Mouse (Mus musculus) gastrocnemius, adult 2 months (tissue): ENCODE data around the gene Gm47996. TPM values are rescaled to one million over a fixed set of nuclear protein-coding genes. Genes with fewer than 3 reads are reported as not detected.

Experiments
- DNase-seq: peaks from one replicate; pipeline ENCODE4 v3.0.0; 2022
- H3K27ac ChIP-seq: fragments of 200-600 bp; 2 replicates; pipeline ENCODE4 v1.8.1; 2022; ENCODE audit warnings: mild to moderate bottlenecking
- H3K4me3 ChIP-seq: fragments of 200-600 bp; 2 replicates; pipeline ENCODE4 v1.8.1; 2022; ENCODE audit warnings: mild to moderate bottlenecking, moderate library complexity
- CTCF ChIP-seq: fragments of 200-600 bp; IDR thresholded peaks from 2 replicates; pipeline ENCODE4 v1.8.1; 2022; ENCODE audit warnings: antibody characterized with exemption, mild to moderate bottlenecking, moderate library complexity
- intact Hi-C: fragments of 180-260 bp; cut with DNase I; formaldehyde crosslinking; loops from one replicate; pipeline ENCODE4 v1.15.1; 2025
- total RNA-seq, 2 experiments: library from RNA; stranded (reverse); gene quantifications; 2 replicates each; pipeline ENCODE4 v1.2.3; 2021

The Gm47996 gene
- total RNA-seq, 2 experiments from 2014 or later, result 0.28 TPM; not detected in 1

DNA sequence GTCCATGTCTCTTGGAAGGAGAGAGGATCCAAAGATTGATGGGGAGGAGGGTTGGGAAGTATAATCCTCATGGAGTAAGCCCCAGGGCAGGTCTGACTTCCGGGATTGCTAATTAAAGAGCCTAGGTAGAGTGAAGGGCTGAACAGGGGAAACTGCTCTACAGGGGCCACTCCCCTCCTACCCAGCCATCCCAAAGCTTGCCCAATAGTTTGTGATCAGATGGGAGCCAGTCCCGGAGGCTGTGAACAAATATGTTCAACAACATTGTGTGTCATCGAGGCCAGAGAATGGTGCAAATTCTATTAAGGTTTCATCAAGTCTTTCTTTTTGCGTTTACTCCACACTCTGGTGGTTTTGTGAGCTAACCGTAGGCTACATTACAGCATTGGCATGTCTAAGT lies 34.1 kb downstream of the Gm47996 start:
- no peak for DNase-seq
- H3K4me3 ChIP-seq, result no peak overlapping the region
- no peak for TF ChIP-seq CTCF
- intact Hi-C loops, result no loop called here
- no peak overlapping the region for H3K27ac ChIP-seq

DNA sequence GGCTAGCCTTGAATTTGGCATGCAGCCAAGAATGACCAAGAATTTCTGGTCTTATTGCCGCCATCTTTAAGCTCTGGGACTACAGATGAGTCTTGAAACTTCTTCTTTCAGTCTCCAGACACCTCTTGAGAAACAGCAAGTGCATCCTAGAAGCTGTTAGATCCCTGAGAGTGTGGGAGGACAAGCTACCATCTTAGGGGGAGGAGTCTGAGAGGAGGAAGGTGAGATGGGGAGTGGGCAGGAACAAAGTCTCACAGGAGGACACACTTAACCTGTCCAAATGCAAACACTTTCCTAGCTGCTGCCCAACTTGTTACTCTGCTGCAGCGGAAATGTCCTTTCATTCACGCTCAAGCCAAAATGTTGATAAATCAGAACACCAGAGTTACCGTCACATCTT lies 34.8 kb downstream of the Gm47996 start:
- DNase-seq, result no peak
- intact Hi-C loops, result no loop called here
- Histone ChIP-seq H3K27ac (no peak overlapping the region), H3K4me3 (no peak overlapping the region)
- no peak for TF ChIP-seq CTCF

DNA sequence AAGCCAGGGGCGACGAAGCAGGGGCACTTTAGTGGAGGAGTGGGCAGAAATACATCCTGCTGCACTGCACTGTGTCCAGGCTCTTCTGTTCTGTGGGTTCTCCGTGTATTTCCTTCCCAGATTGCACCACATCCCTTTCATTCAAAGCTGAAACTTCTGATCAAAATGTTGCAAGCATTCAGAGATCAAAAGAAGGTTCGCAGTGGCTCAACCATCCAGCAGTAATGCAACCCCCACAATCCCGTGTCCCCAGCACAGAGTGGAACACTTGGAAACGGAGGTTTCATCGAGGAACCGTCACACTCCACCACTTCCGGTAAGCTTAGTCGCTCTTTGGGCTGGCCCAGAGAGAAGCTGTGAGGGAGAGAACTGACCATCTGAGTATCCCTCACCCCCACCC lies 35.2 kb downstream of the Gm47996 start:
- Histone ChIP-seq H3K4me3 (no peak overlapping the region), H3K27ac (no peak overlapping the region)
- DNase-seq, result no peak
- intact Hi-C loops, result no loop called here
- TF ChIP-seq CTCF, result no peak

DNA sequence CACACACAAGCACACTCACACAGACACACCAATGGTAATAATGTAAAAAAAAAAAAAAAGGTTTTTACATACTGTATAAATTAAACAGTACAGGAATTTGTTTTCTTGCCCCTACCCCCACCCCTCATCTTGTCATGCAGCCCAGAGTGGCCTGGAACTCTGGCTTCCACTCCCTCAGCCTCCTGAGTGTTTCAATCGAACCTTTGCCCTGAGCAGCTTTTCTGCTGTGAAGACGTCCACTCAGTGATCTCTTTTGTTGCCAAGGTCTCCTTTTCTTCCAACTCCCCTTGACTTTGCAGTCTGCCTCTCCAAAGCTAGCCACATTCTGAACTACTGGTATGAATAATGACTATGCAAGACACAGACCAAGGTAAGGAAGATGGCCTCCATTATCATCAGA lies 35.9 kb downstream of the Gm47996 start:
- Histone ChIP-seq H3K27ac (no peak overlapping the region), H3K4me3 (no peak overlapping the region)
- no peak for TF ChIP-seq CTCF
- DNase-seq, result no peak
- intact Hi-C loops, result no loop called here

DNA sequence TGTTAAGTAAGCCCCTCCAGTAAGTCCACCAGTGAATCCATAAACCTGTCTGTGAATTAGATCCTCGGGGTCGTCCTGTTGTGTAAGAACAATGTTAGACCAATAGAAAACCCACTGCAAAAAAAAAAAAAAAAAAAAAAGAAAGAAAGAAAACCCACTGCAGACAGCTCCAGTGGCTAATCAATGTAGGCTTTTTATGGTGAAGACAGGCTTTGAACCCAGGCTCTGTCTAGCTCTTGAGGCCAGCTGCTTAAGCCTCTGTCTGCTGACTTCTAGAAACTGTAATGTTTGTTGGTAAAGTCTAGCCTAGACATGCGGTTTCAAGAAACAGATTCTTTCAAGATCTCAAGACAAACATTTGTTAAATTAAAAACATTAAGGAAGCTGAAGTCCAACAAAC lies 40.2 kb downstream of the Gm47996 start:
- peak overlapping the region; percentile 63 for H3K27ac ChIP-seq
- H3K4me3 ChIP-seq, result peak overlapping the region; percentile 57
- intact Hi-C loops, result no loop called here
- DNase-seq, result no peak
- TF ChIP-seq CTCF, result no peak

DNA sequence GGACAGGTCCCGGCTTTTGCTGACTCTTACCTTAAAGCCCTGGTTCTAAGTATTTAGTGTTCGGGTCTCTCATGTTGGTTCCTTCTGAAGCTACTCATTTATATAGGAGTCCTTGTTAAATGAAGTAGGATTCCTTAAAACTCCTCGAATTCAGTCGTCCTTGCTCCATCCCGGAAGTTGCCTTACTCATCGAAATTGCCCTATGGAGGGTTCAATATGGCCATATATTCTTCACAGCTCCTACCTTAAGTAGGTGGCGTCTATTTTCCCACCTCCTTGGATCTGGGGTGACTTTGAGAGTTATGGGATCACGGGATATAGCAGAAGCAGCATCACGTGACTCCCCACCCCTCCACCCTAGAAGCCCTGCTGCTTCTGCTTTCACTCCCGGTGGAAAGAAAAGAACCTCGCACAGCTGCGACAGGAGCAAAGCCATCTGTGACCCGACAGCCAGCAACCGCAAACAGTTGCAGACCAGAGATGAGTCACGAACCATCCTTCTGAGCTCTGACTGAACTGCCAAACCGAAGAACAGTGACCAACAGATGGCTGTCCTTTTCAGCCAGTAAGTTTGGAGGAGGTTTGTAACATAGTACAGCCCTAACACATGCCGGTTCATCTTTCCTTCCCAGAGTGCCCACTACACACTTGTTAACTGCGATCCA lies 40.7 kb downstream of the Gm47996 start:
- no peak for TF ChIP-seq CTCF
- Histone ChIP-seq H3K27ac (peak overlapping the region; percentile 63), H3K4me3 (peak overlapping the region; percentile 57)
- intact Hi-C loops, result no loop called here
- peak; percentile 78 for DNase-seq

DNA sequence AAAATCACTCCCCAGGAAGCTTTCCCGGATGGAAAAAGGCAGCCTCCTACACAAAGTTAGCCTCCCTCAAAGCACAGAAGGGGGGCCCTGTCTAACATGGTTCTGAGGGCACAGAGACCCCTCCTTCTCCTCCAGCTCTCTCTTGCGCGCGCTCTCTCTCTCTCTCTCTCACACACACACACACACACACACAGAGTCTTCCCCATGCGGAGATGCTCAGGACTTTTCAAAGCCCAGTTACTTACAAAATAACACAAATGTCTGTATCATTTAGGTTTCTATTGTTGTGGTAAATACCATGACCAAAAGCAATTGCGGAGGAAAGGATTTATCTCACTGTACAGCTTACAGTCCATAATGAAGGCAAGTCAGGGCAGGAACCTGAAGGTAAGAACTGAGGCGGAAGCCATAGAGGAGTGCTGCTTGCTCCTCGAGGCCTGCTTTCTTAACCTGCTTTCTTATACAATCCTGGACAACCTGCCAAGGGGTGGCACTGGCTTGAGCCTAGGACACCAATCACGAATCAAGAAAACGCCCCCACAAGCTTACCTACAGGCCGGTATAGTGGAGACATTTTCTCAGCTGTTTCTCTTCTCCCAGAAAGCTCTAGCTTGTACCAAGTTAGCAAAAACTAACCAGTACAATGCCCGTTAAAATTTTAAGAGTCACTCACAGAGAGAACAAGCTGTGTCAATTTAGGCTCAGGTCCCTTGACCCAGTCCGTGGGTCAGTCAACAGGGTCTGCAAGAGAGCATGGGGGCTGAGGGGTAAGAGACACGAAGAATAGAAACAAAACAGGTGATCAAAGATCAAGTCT lies 41.5 kb downstream of the Gm47996 start:
- peak overlapping the region; percentile 63 for H3K27ac ChIP-seq
- no peak for DNase-seq
- peak overlapping the region; percentile 57 for H3K4me3 ChIP-seq
- no peak for TF ChIP-seq CTCF
- intact Hi-C loops, result no loop called here

DNA sequence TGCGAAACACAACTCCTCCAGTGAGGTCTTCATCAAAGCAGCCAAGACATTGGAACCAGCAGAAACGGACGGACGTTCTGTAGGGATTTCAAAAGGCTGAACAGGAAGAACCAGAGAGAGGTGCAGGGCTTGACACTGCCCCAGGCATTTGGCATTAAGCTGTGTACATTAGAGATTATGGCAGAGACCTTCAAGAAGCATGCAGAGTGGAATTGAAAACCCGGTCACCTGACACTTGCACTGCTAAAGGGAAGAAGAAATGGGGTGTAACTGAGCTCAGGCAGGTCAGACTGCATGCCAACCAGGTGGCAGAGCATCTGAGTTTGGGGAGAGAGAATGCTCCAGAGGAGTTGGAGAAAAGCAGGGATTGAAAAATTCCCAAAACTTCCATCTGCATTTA lies 45.5 kb downstream of the Gm47996 start:
- H3K4me3 ChIP-seq, result no peak overlapping the region
- intact Hi-C loops, result no loop called here
- H3K27ac ChIP-seq, result no peak overlapping the region
- TF ChIP-seq CTCF, result no peak
- DNase-seq, result no peak

DNA sequence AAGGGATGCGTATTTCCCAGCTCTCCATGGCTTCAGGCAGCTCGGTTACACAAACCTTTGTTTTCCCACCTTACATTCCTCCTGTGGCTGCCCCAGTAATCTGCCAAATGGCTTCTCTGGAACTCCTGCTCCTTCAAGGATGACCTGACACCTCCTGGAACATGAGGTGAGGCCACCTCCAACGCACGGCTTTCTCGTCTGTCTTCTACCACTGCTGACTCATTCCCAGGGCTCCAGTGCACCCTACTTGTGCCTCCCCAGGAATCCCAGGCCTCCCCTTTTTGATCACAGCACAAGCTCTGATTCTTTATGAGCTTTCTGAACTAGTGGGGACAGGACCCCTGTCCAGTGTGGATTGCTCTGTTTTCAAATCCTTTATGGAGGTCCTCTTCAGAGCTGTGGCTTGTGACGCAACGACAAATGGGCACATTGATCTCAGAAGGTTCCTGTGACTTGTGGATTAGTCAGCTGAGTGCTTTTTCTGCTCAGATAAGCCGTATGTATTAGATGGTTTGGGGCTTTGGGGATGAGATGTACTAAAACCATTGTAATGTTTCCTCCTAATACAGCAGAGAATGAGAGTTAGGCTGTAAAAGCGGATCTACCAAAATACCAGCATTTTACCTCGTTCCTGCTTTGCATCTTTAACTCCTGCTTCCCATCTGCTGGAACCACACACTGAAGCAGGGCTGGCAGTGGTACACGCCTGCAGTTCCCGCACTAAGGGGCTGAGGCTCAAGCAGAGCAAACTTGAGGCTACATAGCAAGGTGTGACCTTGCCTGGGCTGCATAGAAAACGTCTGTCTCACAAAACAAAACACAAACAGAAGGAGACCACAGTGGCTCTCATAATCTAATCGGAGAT lies 48.4 kb downstream of the Gm47996 start:
- Histone ChIP-seq H3K4me3 (no peak overlapping the region), H3K27ac (no peak overlapping the region)
- no peak for DNase-seq
- intact Hi-C loops, result no loop called here
- TF ChIP-seq CTCF, result no peak

DNA sequence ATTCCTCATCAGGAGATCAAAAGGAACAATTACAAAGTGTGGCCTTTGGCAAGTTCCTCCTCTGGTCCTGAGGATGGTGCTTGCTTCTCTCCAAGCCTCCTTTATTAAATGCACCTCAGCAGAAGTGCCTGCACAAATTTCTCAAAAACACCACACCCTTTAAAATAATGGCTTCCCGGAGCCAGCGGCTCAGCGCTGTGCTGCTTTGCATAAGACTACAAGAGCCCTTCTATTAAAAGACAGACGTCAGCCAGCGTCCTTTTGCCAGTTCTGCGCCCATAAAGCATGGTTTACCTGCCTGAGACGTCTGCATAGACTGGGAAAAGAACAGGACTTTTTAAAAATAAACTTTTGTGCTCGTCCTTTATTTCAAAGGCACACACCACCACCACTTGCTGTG lies 49.1 kb downstream of the Gm47996 start:
- TF ChIP-seq CTCF, result no peak
- Histone ChIP-seq H3K4me3 (no peak overlapping the region), H3K27ac (no peak overlapping the region)
- intact Hi-C loops, result no loop called here
- DNase-seq, result no peak

Other genes with a start within 250 kb of the Gm47996 start
- 1 to 10 TPM; 5.0 to 5.8 TPM for gene Hmcn1, start 216.7 kb upstream of the Gm47996 start, total RNA-seq
- gene Gm47985, start 27.6 kb upstream of the Gm47996 start, total RNA-seq, result not detected
- gene Gm8947, start 17.8 kb upstream of the Gm47996 start, total RNA-seq, result under 1 TPM in 1 of 2 experiments, not detected in 1; 0.28 TPM
- gene Gm47995, start 11.7 kb upstream of the Gm47996 start, total RNA-seq, result not detected
- under 1 TPM; 0.43 to 0.59 TPM for gene 3110040M04Rik, start 6.0 kb upstream of the Gm47996 start, total RNA-seq
- gene Ivns1abp, start 134.3 kb downstream of the Gm47996 start, total RNA-seq, result 100 to 1,000 TPM; 124 to 159 TPM
- gene Swt1, start 218.3 kb downstream of the Gm47996 start, total RNA-seq, result 10 to 100 TPM in 1 of 2 experiments, 1 to 10 TPM in 1; 7.1 to 12.0 TPM
- 10 to 100 TPM; 15.3 to 18.7 TPM for gene Trmt1l, start 218.4 kb downstream of the Gm47996 start, total RNA-seq